Mouse (Mus musculus) liver, embryonic 15.5 days (tissue): Measurements from ENCODE around the gene Cbx5. TPM values are rescaled to one million over a fixed set of nuclear protein-coding genes. Genes with fewer than 3 reads are reported as not detected.
A peak's percentile ranks its signal among the peaks of the same experiment; 100 is the strongest.

Experiments
- microRNA counts: library from miRNA; unstranded; fragments of <30 nt; microRNA quantifications from one replicate; lab custom pipeline; 2016
- microRNA-seq: library from miRNA; unstranded; fragments of <30 nt; microRNA quantifications from one replicate; pipeline ENCODE4, GENCODE M21; 2016
- polyA plus RNA-seq: library from polyadenylated mRNA; unstranded; fragments of >200 nt; fragmentation: Nextera tagmentation; extraction: Ambion mirVana; gene quantifications from 2 replicates; pipeline ENCODE4 v1.2.1, GENCODE M21; 2015

Cbx5 gene
- polyA plus RNA-seq, 1 experiment from 2014 or later, result 49.2 TPM

MicroRNAs encoded within 50 kb of the gene (microRNA counts, 519-probe panel; counts per million panel counts)
- microRNA mmu-miR-148b (lab: Ali Mortazavi, UCI), result 3,607 counts per million, percentile 73 among the panel's probes with 10 or more counts

Small RNA genes within 50 kb of the gene (microRNA-seq; reads per million reads assigned to microRNA genes)
- 486 reads per million, percentile 69 among the genes with 10 or more reads in this experiment for gene Mir148b

Other genes starting within 250 kb of the Cbx5 start
- 0.03 TPM in 1 of 2 replicates, not detected in the other for gene Hoxc8, start 249.2 kb downstream of the Cbx5 start, polyA plus RNA-seq
- 0.09 TPM in 1 of 2 replicates, not detected in the other for gene Hoxc6, start 241.6 kb downstream of the Cbx5 start, polyA plus RNA-seq
- gene Hoxc4, start 220.9 kb downstream of the Cbx5 start, polyA plus RNA-seq, result 0.15 and 0.26 TPM in 2 replicates
- gene Smug1, start 72.7 kb downstream of the Cbx5 start, polyA plus RNA-seq, result 4.6 and 5.4 TPM in 2 replicates
- 193 and 220 TPM in 2 replicates for gene Hnrnpa1, start 616 bp upstream of the Cbx5 start, polyA plus RNA-seq
- 207 and 217 TPM in 2 replicates for gene Nfe2, start 18.6 kb upstream of the Cbx5 start, polyA plus RNA-seq
- 196 and 203 TPM in 2 replicates for gene Copz1, start 32.9 kb upstream of the Cbx5 start, polyA plus RNA-seq
- gene Gpr84, start 70.8 kb upstream of the Cbx5 start, polyA plus RNA-seq, result 0.86 and 1.0 TPM in 2 replicates
- 6.0 and 6.6 TPM in 2 replicates for gene Zfp385a, start 100.3 kb upstream of the Cbx5 start, polyA plus RNA-seq
- 15.9 and 19.1 TPM in 2 replicates for gene Itga5, start 126.9 kb upstream of the Cbx5 start, polyA plus RNA-seq
- gene Gtsf1, start 190.7 kb upstream of the Cbx5 start, polyA plus RNA-seq, result not detected in 2 replicates
- gene Gtsf2, start 208.7 kb upstream of the Cbx5 start, polyA plus RNA-seq, result not detected in 2 replicates
- gene Nckap1l, start 214.0 kb upstream of the Cbx5 start, polyA plus RNA-seq, result 7.0 and 7.2 TPM in 2 replicates